Mouse (Mus musculus): Measurements from ENCODE around the gene Akap6. TPM values are rescaled to one million over a fixed set of nuclear protein-coding genes. Genes with fewer than 3 reads are reported as not detected.
A peak's percentile ranks its signal among the peaks of the same experiment; 100 is the strongest.

Akap6 gene
- polyA plus RNA-seq, 1 experiment from 2014 or later = 10.8 TPM

DNA sequence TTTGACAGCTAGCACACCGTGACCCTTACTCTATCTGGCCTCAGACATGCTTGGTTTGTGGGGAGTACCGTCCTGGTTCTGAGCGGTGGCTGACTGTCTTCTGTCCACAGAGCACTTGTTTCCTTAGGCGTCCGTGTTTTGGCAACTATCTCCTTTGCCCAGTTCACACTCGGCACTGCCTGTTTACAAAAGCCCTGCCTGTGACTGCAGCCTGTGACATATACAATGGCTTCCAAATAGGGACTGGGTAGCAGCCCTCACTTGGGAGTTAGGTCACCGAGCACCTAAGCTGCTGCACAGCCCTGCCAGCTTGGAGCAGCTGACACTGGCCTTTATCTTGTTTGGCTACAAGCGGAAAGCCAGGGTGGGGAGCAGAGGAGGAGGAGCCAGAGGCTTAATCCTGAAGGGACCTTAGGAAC, 91.2 kb downstream of the Akap6 start:
- Histone ChIP-seq H3K9ac (ENCODE audit: low read length) (peak overlapping the region; percentile 59), H3K4me3 (ENCODE audit: low read length) (peak overlapping the region; percentile 33), H3K9me3 (replicated peaks; ENCODE audit: control insufficient read depth, low read length) (no peaks in the 10 kb centered on the region), H3K27me3 (ENCODE audit: control insufficient read depth, insufficient read depth, low read length) (no peaks in the 10 kb centered on the region), H3K27ac (ENCODE audit: low read length) (peak overlapping the region; percentile 59), H3K36me3 (ENCODE audit: control insufficient read depth, insufficient read depth) (no peaks in the 10 kb centered on the region), H3K4me1 (ENCODE audit: control insufficient read depth, insufficient read depth, low read length) (peaks cover 16% of the 10 kb centered on the region), H3K4me2 (ENCODE audit: low read depth, low read length) (peak overlapping the region; percentile 62)
- WGBS = 9% methylated on average over 8 of the region's 8 CpGs
- ATAC-seq (replicated peaks; ENCODE audit: extremely low read depth, insufficient read depth, low FRiP score) = peak; percentile 94

DNA sequence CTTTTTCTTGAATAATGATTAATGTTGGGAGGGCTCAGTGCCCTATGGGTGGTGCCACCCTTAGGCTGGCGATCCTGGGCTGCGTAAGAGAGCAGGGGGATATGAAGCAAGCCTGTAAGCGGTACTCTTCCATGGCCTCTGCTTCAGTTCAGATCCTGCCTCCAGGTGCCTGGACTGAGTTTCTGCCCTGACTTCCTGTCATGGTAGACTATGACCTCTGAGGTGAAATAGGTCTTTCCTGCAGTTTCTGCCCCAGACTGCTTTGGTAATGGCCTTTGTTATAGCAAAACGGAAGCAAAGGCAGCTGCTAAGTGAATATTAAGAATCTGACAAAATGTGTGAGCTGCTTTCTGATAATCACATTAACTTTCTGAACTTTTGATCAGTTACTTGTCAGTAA, 94.9 kb downstream of the Akap6 start:
- no peaks in the 10 kb centered on the region for H3K9me3 ChIP-seq (replicated peaks; ENCODE audit: control insufficient read depth, low read length)
- H3K9ac ChIP-seq (ENCODE audit: low read length) = no peak overlapping the region
- H3K27me3 ChIP-seq (ENCODE audit: control insufficient read depth, insufficient read depth, low read length) = no peaks in the 10 kb centered on the region
- H3K36me3 ChIP-seq (ENCODE audit: control insufficient read depth, insufficient read depth) = no peaks in the 10 kb centered on the region
- H3K4me1 ChIP-seq (ENCODE audit: control insufficient read depth, insufficient read depth, low read length) = peaks cover 20% of the 10 kb centered on the region
- no peak overlapping the region for H3K27ac ChIP-seq (ENCODE audit: low read length)
- ATAC-seq (replicated peaks; ENCODE audit: extremely low read depth, insufficient read depth, low FRiP score) = no peak
- 90% methylated on average over 4 of the region's 4 CpGs for WGBS
- H3K4me3 ChIP-seq (ENCODE audit: low read length) = no peak overlapping the region
- H3K4me2 ChIP-seq (ENCODE audit: low read depth, low read length) = no peak overlapping the region

DNA sequence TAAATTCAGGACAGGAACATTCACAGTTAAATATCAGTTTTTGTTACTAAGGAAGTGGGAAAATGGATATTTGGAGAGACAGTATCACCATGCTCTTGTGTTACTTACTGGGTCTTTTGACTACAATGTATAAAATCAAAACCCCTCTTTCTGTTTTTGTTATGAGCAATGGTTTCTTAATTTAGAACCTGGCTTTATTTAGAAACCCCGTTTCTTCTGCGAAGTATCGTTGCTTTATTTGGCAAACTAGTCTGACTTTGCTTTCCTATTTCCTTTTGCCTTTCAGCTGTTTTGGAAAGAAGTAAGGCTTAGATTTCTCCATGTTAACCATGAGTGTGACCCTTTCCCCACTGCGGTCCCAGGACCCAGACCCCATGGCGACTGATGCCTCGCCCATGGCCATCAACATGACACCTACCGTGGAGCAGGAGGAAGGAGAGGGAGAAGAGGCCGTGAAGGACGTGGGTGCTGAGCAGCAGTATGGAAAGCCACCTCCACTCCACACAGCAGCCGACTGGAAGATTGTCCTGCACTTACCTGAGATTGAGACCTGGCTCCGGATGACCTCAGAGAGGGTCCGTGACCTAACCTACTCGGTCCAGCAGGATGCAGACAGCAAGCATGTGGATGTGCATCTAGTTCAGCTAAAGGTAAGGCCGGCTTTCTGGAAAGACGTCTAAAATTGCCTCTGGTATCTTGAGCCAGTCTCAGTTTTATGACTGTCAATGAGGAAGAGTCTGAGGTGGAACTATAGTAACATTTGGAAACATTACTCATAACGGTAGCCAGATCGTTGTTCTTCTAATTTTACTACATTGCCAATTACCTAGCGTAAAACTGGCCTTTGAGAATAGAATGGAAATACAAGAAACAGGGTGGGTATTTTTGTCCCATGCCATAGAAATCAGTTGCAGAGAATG, 96.6 kb downstream of the Akap6 start:
- Histone ChIP-seq H3K4me2 (ENCODE audit: low read depth, low read length) (0 out of 2 replicates have a peak overlapping the region, but pooled peaks have one; percentile 6), H3K27ac (ENCODE audit: low read length) (no peak overlapping the region), H3K9me3 (replicated peaks; ENCODE audit: control insufficient read depth, low read length) (no peaks in the 10 kb centered on the region), H3K9ac (ENCODE audit: low read length) (no peak overlapping the region), H3K36me3 (ENCODE audit: control insufficient read depth, insufficient read depth) (no peaks in the 10 kb centered on the region), H3K27me3 (ENCODE audit: control insufficient read depth, insufficient read depth, low read length) (no peaks in the 10 kb centered on the region), H3K4me3 (ENCODE audit: low read length) (no peak overlapping the region), H3K4me1 (ENCODE audit: control insufficient read depth, insufficient read depth, low read length) (peaks cover 19% of the 10 kb centered on the region)
- no peak for ATAC-seq (replicated peaks; ENCODE audit: extremely low read depth, insufficient read depth, low FRiP score)
- 79% methylated on average over 18 of the region's 18 CpGs for WGBS

DNA sequence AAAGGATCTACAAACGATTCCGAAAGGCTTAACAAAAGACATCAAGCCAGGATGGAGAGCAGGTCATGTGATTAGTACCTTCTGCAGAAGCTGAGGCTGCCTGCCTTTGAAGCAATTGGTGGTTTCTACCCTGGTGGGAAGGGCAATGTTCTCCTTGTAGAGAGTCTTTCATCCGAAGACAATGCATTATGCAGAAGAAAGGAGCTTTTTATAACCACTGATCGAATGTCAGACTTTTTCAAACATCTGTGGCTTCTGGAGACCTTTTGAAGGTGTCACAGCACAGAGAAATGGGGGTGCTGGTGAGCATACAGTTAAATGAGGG, 97.2 kb downstream of the Akap6 start:
- Histone ChIP-seq H3K4me2 (ENCODE audit: low read depth, low read length) (no peak overlapping the region), H3K4me3 (ENCODE audit: low read length) (no peak overlapping the region), H3K27me3 (ENCODE audit: control insufficient read depth, insufficient read depth, low read length) (no peaks in the 10 kb centered on the region), H3K27ac (ENCODE audit: low read length) (no peak overlapping the region), H3K9me3 (replicated peaks; ENCODE audit: control insufficient read depth, low read length) (no peaks in the 10 kb centered on the region), H3K4me1 (ENCODE audit: control insufficient read depth, insufficient read depth, low read length) (peaks cover 12% of the 10 kb centered on the region), H3K9ac (ENCODE audit: low read length) (no peak overlapping the region), H3K36me3 (ENCODE audit: control insufficient read depth, insufficient read depth) (no peaks in the 10 kb centered on the region)
- WGBS = 76% methylated on average over 4 of the region's 4 CpGs
- no peak for ATAC-seq (replicated peaks; ENCODE audit: extremely low read depth, insufficient read depth, low FRiP score)

DNA sequence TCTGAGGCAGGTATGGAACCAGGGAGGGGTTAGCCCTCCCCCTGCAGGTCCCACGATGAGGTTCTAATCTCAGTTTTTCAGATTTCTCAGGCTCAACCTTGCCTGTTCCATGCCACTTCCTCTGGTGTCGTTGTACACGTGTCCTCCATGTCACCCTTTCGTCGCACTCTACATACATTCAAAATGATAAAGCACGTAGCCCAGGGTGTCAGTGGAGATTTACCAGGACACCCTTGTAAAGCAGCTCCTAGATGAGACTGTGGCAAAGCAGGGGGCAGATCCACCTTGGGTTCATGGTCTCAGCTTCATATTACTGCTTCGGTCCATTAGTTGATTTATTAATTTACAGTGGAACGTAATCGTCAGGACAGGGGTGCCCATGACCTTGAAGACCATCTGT, 100.5 kb downstream of the Akap6 start:
- peak overlapping the region; percentile 38; the same call in 1 of the 2 replicates for H3K27ac ChIP-seq (ENCODE audit: low read length)
- H3K9me3 ChIP-seq (replicated peaks; ENCODE audit: control insufficient read depth, low read length) = no peaks in the 10 kb centered on the region
- H3K4me3 ChIP-seq (ENCODE audit: low read length) = no peak overlapping the region
- peak overlapping the region; percentile 20; the same call in 1 of the 2 replicates for H3K4me2 ChIP-seq (ENCODE audit: low read depth, low read length)
- no peaks in the 10 kb centered on the region for H3K27me3 ChIP-seq (ENCODE audit: control insufficient read depth, insufficient read depth, low read length)
- no peaks in the 10 kb centered on the region for H3K36me3 ChIP-seq (ENCODE audit: control insufficient read depth, insufficient read depth)
- peak; percentile 74 for ATAC-seq (replicated peaks; ENCODE audit: extremely low read depth, insufficient read depth, low FRiP score)
- H3K4me1 ChIP-seq (ENCODE audit: control insufficient read depth, insufficient read depth, low read length) = peaks cover 10% of the 10 kb centered on the region
- 43% methylated on average over 9 of the region's 9 CpGs for WGBS
- H3K9ac ChIP-seq (ENCODE audit: low read length) = no peak overlapping the region

DNA sequence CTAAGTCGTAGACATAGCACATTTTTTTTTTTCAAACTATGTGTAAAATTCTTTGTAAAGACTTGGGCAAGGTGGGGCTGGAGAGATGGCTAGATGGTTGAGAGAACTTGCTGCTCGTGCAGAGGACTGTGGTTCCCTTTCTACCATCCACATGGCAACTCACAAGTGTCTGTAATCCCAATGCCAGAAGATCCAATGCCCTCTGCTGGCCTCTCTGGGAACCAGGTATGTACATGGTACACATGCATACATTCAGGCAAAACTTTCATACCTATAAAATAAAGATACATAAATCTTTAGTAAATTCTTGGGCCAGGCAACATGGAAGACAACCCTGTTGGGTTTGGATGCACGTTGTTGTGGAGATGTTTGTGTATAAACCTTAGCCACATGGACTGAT, 107.1 kb downstream of the Akap6 start:
- no peaks in the 10 kb centered on the region for H3K4me1 ChIP-seq (ENCODE audit: control insufficient read depth, insufficient read depth, low read length)
- H3K4me2 ChIP-seq (ENCODE audit: low read depth, low read length) = no peak overlapping the region
- no peak overlapping the region for H3K27ac ChIP-seq (ENCODE audit: low read length)
- ATAC-seq (replicated peaks; ENCODE audit: extremely low read depth, insufficient read depth, low FRiP score) = no peak
- H3K36me3 ChIP-seq (ENCODE audit: control insufficient read depth, insufficient read depth) = no peaks in the 10 kb centered on the region
- H3K27me3 ChIP-seq (ENCODE audit: control insufficient read depth, insufficient read depth, low read length) = no peaks in the 10 kb centered on the region
- no peak overlapping the region for H3K4me3 ChIP-seq (ENCODE audit: low read length)
- WGBS = 64% methylated on average over 3 of the region's 3 CpGs
- no peaks in the 10 kb centered on the region for H3K9me3 ChIP-seq (replicated peaks; ENCODE audit: control insufficient read depth, low read length)
- H3K9ac ChIP-seq (ENCODE audit: low read length) = no peak overlapping the region

DNA sequence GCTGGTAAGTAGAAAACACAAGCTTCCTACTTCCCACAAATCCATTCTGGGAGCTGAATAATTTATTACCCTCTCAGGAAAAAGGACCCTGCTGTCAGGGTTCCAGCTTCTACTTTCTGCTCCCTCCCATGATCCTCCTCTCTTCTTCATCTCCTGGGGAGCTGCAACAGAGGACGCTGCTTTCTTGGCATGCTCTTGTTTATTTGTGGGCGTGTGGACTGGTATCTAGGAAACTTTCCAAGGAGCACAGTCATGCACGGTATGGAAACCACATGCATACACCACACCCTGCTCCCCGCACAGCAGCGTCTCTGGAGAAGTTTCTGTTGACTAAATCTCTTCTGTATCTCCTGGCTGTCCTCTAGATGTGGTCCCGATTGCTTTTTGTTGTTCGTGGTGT, 119.4 kb downstream of the Akap6 start:
- Histone ChIP-seq H3K9ac (ENCODE audit: low read length) (no peak overlapping the region), H3K4me1 (ENCODE audit: control insufficient read depth, insufficient read depth, low read length) (no peaks in the 10 kb centered on the region), H3K27me3 (ENCODE audit: control insufficient read depth, insufficient read depth, low read length) (no peaks in the 10 kb centered on the region), H3K36me3 (ENCODE audit: control insufficient read depth, insufficient read depth) (no peaks in the 10 kb centered on the region), H3K4me3 (ENCODE audit: low read length) (peak overlapping the region; percentile 25; the same call in 1 of the 2 replicates), H3K4me2 (ENCODE audit: low read depth, low read length) (peak overlapping the region; percentile 4), H3K9me3 (replicated peaks; ENCODE audit: control insufficient read depth, low read length) (peaks cover 3% of the 10 kb centered on the region; the same call in 1 of the 2 replicates), H3K27ac (ENCODE audit: low read length) (no peak overlapping the region)
- 54% methylated on average over 7 of the region's 7 CpGs for WGBS
- peak; percentile 60; the same call in 1 of the 2 replicates for ATAC-seq (replicated peaks; ENCODE audit: extremely low read depth, insufficient read depth, low FRiP score)

DNA sequence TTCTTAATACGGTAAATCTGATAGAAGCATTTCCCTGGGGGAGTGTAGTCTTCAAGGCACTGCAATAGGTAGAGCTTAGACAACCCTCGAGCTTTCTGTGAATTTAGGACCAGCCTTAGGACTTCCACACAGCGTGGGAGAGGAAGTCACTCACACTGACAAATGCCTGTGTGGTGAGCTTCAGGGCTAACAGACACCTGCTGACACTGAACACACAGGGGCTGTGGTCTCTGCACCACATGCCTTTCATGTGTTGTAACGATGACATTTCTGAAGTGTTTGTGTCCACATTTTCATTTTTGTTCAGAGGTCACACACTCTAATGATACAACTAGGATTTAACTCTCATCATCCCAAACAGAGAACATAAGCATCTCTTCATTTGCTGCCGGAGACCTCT, 125.6 kb downstream of the Akap6 start:
- peak overlapping the region; percentile 55 for H3K27ac ChIP-seq (ENCODE audit: low read length)
- peaks cover 3% of the 10 kb centered on the region; the same call in 1 of the 2 replicates for H3K9me3 ChIP-seq (replicated peaks; ENCODE audit: control insufficient read depth, low read length)
- H3K36me3 ChIP-seq (ENCODE audit: control insufficient read depth, insufficient read depth) = no peaks in the 10 kb centered on the region
- H3K4me2 ChIP-seq (ENCODE audit: low read depth, low read length) = no peak overlapping the region
- no peak overlapping the region for H3K9ac ChIP-seq (ENCODE audit: low read length)
- no peaks in the 10 kb centered on the region for H3K4me1 ChIP-seq (ENCODE audit: control insufficient read depth, insufficient read depth, low read length)
- ATAC-seq (replicated peaks; ENCODE audit: extremely low read depth, insufficient read depth, low FRiP score) = 0 out of 2 replicates have a peak, but pooled peaks have one; percentile 55
- WGBS = 71% methylated on average over 5 of the region's 5 CpGs
- no peak overlapping the region for H3K4me3 ChIP-seq (ENCODE audit: low read length)
- no peaks in the 10 kb centered on the region for H3K27me3 ChIP-seq (ENCODE audit: control insufficient read depth, insufficient read depth, low read length)

DNA sequence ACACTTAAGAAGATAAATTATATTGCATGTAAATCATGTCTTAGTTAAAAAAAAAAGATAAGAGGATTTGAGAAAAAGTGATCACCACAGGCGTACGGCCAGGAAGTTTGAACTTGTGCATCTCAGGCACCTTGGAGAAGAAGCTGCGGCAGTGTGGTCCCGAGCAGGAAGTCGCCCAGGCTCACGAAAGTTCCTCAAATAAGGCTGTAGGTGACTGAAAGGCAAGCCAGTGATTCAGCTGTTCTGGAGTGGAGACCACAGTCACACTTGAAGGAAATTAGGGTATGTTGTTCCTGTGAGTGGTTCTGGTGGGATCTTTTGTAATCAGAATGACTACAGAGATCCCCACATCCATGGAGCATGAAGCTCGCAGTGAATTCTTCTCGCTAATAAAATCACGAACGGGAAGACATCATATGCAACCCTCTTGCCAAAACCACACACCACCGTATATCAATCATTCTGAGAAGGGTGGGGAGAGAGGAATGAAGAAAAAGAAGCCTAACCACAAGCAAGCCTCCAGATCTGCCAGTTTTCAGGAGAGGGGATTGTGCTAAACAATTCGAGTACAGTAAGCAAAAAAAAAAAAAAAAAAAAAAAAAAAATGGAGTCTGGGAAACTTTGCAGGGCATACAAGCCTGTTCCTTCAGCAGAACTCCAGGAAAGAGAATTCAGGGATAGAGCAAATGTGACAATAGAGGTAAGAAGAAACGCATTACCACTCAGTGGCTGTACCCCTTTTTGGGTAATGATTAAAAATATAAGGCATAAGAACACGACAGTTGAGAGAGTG, 130.0 kb downstream of the Akap6 start:
- no peaks in the 10 kb centered on the region for H3K36me3 ChIP-seq (ENCODE audit: control insufficient read depth, insufficient read depth)
- 65% methylated on average over 14 of the region's 14 CpGs for WGBS
- no peak overlapping the region for H3K9ac ChIP-seq (ENCODE audit: low read length)
- no peak overlapping the region for H3K27ac ChIP-seq (ENCODE audit: low read length)
- H3K4me3 ChIP-seq (ENCODE audit: low read length) = no peak overlapping the region
- no peaks in the 10 kb centered on the region for H3K27me3 ChIP-seq (ENCODE audit: control insufficient read depth, insufficient read depth, low read length)
- no peaks in the 10 kb centered on the region for H3K9me3 ChIP-seq (replicated peaks; ENCODE audit: control insufficient read depth, low read length)
- no peak overlapping the region for H3K4me2 ChIP-seq (ENCODE audit: low read depth, low read length)
- H3K4me1 ChIP-seq (ENCODE audit: control insufficient read depth, insufficient read depth, low read length) = peaks cover under 1% of the 10 kb centered on the region; the same call in 1 of the 2 replicates
- ATAC-seq (replicated peaks; ENCODE audit: extremely low read depth, insufficient read depth, low FRiP score) = no peak
